Mouse (Mus musculus) retina, embryonic 14.5 days (tissue): Measurements from ENCODE around the gene Trpt1.
A peak's percentile ranks its signal among the peaks of the same experiment; 100 is the strongest.

Experiments used
- DNase-seq: peaks from one replicate; pipeline ENCODE4 v3.0.0-alpha.2; 2015; ENCODE audit warnings: low spot score

The Trpt1 gene

GRCm38 (mm10) chr19:6996006-6996405 lies at the start of gene Trpt1, which contains the start of gene Nudt22:
TSS of gene Trpt1 (plus strand) at chr19:6996131.
TSS of gene Nudt22 (minus strand) at chr19:6996117.
- peak; percentile 88 for DNase-seq

- no peak for DNase-seq
Measured at GRCm38 (mm10) chr19:6947742-6948141, 48.2 kb upstream of the Trpt1 start.

- no peak for DNase-seq
Measured at GRCm38 (mm10) chr19:6948186-6948585, 47.7 kb upstream of the Trpt1 start.

GRCm38 (mm10) chr19:6949532-6949931 lies 46.4 kb upstream of the Trpt1 start:
- no peak for DNase-seq

- DNase-seq, result no peak
Measured at GRCm38 (mm10) chr19:6949951-6950350, 46.0 kb upstream of the Trpt1 start.

- DNase-seq, result peak; percentile 78
Measured at GRCm38 (mm10) chr19:6950613-6951153, 45.2 kb upstream of the Trpt1 start.

- DNase-seq, result peak; percentile 94
Measured at GRCm38 (mm10) chr19:6951381-6951968, 44.5 kb upstream of the Trpt1 start.

- peak; percentile 57 for DNase-seq
Measured at GRCm38 (mm10) chr19:6951994-6952711, 43.8 kb upstream of the Trpt1 start.

- no peak for DNase-seq
Measured at GRCm38 (mm10) chr19:6952712-6953037, 43.3 kb upstream of the Trpt1 start.

- no peak for DNase-seq
Measured at GRCm38 (mm10) chr19:6954046-6954445, 41.9 kb upstream of the Trpt1 start.

GRCm38 (mm10) chr19:6955424-6955823 lies 40.5 kb upstream of the Trpt1 start:
- DNase-seq, result no peak

- DNase-seq, result no peak
Measured at GRCm38 (mm10) chr19:6956461-6956860, 39.5 kb upstream of the Trpt1 start.

- DNase-seq, result no peak
Measured at GRCm38 (mm10) chr19:6968491-6969271, 27.2 kb upstream of the Trpt1 start.

GRCm38 (mm10) chr19:6969291-6969664 lies 26.7 kb upstream of the Trpt1 start:
- no peak for DNase-seq

GRCm38 (mm10) chr19:6969665-6970381 lies 26.1 kb upstream of the Trpt1 start:
- peak; percentile 75 for DNase-seq

GRCm38 (mm10) chr19:6970460-6971085 lies 25.4 kb upstream of the Trpt1 start:
- no peak for DNase-seq

GRCm38 (mm10) chr19:6971644-6972043 lies 24.3 kb upstream of the Trpt1 start:
- no peak for DNase-seq

- DNase-seq, result no peak
Measured at GRCm38 (mm10) chr19:6972247-6972917, 23.5 kb upstream of the Trpt1 start.

GRCm38 (mm10) chr19:6973581-6974190 lies 22.2 kb upstream of the Trpt1 start:
- DNase-seq, result no peak
